Mouse (Mus musculus): ENCODE data around the gene Myrf.

- TF ChIP-seq CTCF (IDR thresholded peaks at IDR 0.05; ENCODE audit: insufficient read depth, low read length) (no peak), POLR2A (IDR thresholded peaks at IDR 0.05; ENCODE audit: borderline replicate concordance, extremely low read depth, low read depth, low read length) (no peak)
Measured at GRCm38 (mm10) chr19:10170466-10170865, 70.1 kb downstream of the Myrf start.
